Mouse (Mus musculus): ENCODE measurements around the gene Kctd4.

GRCm38 (mm10) chr14:75963215-75963614 lies 8.4 kb downstream of the Kctd4 start:
- no peak for TF ChIP-seq POLR2A (IDR thresholded peaks at IDR 0.05; ENCODE audit: control insufficient read depth, low read depth, low read length)
- TF ChIP-seq CTCF (IDR thresholded peaks at IDR 0.05; ENCODE audit: control insufficient read depth, insufficient read depth, insufficient replicate concordance, low read depth, low read length) = no peak
